Mouse (Mus musculus): Measurements from ENCODE around the gene Fam234b.

- TF ChIP-seq POLR2A (IDR thresholded peaks at IDR 0.05; ENCODE audit: low read depth, low read length) (no peak), CTCF (IDR thresholded peaks at IDR 0.05; ENCODE audit: extremely low read depth, insufficient read length, insufficient replicate concordance, low read depth, low read length) (no peak)
Observed at GRCm38 (mm10) chr6:135261124-135261523, 63.3 kb downstream of the Fam234b start.

All from small intestine, adult 2 months (tissue).